Mouse (Mus musculus) kidney, embryonic 15.5 days (tissue): ENCODE measurements at regions not wholly inside any gene's neighbourhood (a gene's known extent, or its start where the extent isn't known, plus 50 kb on each side); places are given as distances from the start of the nearest gene placed in this dataset.

Source experiments
- ATAC-seq: fragments of 200-750 bp; cut with Nextera tagmentation; replicated peaks from 2 replicates; pipeline ENCODE4 v1.8.0; 2017; ENCODE audit warnings: moderate TSS enrichment; ENCODE audit not compliant: low FRiP score
- H3K27ac ChIP-seq: fragments of 300-500 bp; sonication (generic); 2 replicates; pipeline ENCODE4 v1.5.1; 2015; ENCODE audit warnings: mild to moderate bottlenecking, inconsistent platforms
- H3K27me3 ChIP-seq: fragments of 300-500 bp; sonication (generic); 2 replicates; pipeline ENCODE4 v1.6.1; 2015; ENCODE audit warnings: inconsistent platforms
- H3K36me3 ChIP-seq: fragments of 300-500 bp; sonication (generic); 2 replicates; pipeline ENCODE4 v1.6.1; 2015; ENCODE audit warnings: inconsistent platforms
- H3K4me1 ChIP-seq: fragments of 300-500 bp; sonication (generic); 2 replicates; pipeline ENCODE4 v1.6.1; 2015; ENCODE audit warnings: inconsistent platforms
- H3K4me2 ChIP-seq: fragments of 300-500 bp; sonication (generic); 2 replicates; pipeline ENCODE4 v1.6.1; 2015; ENCODE audit warnings: moderate library complexity, mild to moderate bottlenecking, inconsistent platforms
- H3K4me3 ChIP-seq: fragments of 300-500 bp; sonication (generic); replicated peaks from 2 replicates; pipeline ENCODE4 v1.5.1; 2015; ENCODE audit warnings: mild to moderate bottlenecking, inconsistent platforms
- H3K9ac ChIP-seq: fragments of 300-500 bp; sonication (generic); 2 replicates; pipeline ENCODE4 v1.6.1; 2015; ENCODE audit warnings: mild to moderate bottlenecking, inconsistent platforms
- H3K9me3 ChIP-seq: fragments of 300-500 bp; sonication (generic); replicated peaks from 2 replicates; pipeline ENCODE4 v1.6.1; 2016; ENCODE audit warnings: inconsistent platforms
- WGBS: fragments of 180-500 bp; shearing (Covaris S2); methylation state at CpG from one replicate; pipeline ENCODE4 v1.1.7; 2015; ENCODE audit warnings: mixed read lengths; 5-methylcytosine and 5-hydroxymethylcytosine counted together

GRCm38 (mm10) chr5:45065917-45066699 lies 266.6 kb upstream of the Ldb2 start:
- no peaks in the 10 kb centered on the region for H3K4me1 ChIP-seq
- no peaks in the 10 kb centered on the region for H3K27me3 ChIP-seq
- H3K4me3 ChIP-seq, result no peak overlapping the region
- 75% methylated on average over 8 of the region's 8 CpGs for WGBS
- no peak overlapping the region for H3K27ac ChIP-seq
- no peaks in the 10 kb centered on the region for H3K9me3 ChIP-seq
- H3K9ac ChIP-seq, result no peak overlapping the region
- no peak overlapping the region for H3K4me2 ChIP-seq
- no peak for ATAC-seq
- H3K36me3 ChIP-seq, result no peaks in the 10 kb centered on the region

GRCm38 (mm10) chr5:45062567-45062966 lies 263.1 kb upstream of the Ldb2 start:
- Histone ChIP-seq H3K4me2 (no peak overlapping the region), H3K27me3 (no peaks in the 10 kb centered on the region), H3K4me1 (no peaks in the 10 kb centered on the region), H3K9me3 (no peaks in the 10 kb centered on the region), H3K36me3 (no peaks in the 10 kb centered on the region), H3K4me3 (no peak overlapping the region), H3K27ac (no peak overlapping the region), H3K9ac (no peak overlapping the region)
- no peak for ATAC-seq
- 61% methylated on average over 2 of the region's 2 CpGs for WGBS

GRCm38 (mm10) chr5:45055276-45055959 lies 255.9 kb upstream of the Ldb2 start:
- no peaks in the 10 kb centered on the region for H3K27me3 ChIP-seq
- WGBS, result 86% methylated on average over 4 of the region's 4 CpGs
- H3K27ac ChIP-seq, result no peak overlapping the region
- no peaks in the 10 kb centered on the region for H3K9me3 ChIP-seq
- no peaks in the 10 kb centered on the region for H3K4me1 ChIP-seq
- ATAC-seq, result no peak
- H3K4me3 ChIP-seq, result no peak overlapping the region
- H3K4me2 ChIP-seq, result no peak overlapping the region
- H3K36me3 ChIP-seq, result no peaks in the 10 kb centered on the region
- H3K9ac ChIP-seq, result no peak overlapping the region

- H3K27me3 ChIP-seq, result no peaks in the 10 kb centered on the region
- no peaks in the 10 kb centered on the region for H3K36me3 ChIP-seq
- no peak overlapping the region for H3K4me3 ChIP-seq
- no peaks in the 10 kb centered on the region for H3K4me1 ChIP-seq
- no peak overlapping the region for H3K4me2 ChIP-seq
- ATAC-seq, result peak; percentile 52; the same call in 1 of the 2 replicates
- H3K9me3 ChIP-seq, result no peaks in the 10 kb centered on the region
- H3K27ac ChIP-seq, result no peak overlapping the region
- no peak overlapping the region for H3K9ac ChIP-seq
These were observed 249.9 kb upstream of the Ldb2 start for GRCm38 (mm10) chr5:45049410-45049809.

- Histone ChIP-seq H3K36me3 (no peaks in the 10 kb centered on the region), H3K27me3 (no peaks in the 10 kb centered on the region), H3K4me2 (no peak overlapping the region), H3K4me3 (no peak overlapping the region), H3K9ac (no peak overlapping the region), H3K27ac (no peak overlapping the region), H3K4me1 (no peaks in the 10 kb centered on the region), H3K9me3 (no peaks in the 10 kb centered on the region)
- WGBS, result 67% methylated on average over 2 of the region's 2 CpGs
- no peak for ATAC-seq
These were observed 243.4 kb upstream of the Ldb2 start for GRCm38 (mm10) chr5:45042914-45043313.

- no peak overlapping the region for H3K4me2 ChIP-seq
- no peaks in the 10 kb centered on the region for H3K4me1 ChIP-seq
- no peak overlapping the region for H3K9ac ChIP-seq
- H3K9me3 ChIP-seq, result no peaks in the 10 kb centered on the region
- H3K36me3 ChIP-seq, result no peaks in the 10 kb centered on the region
- no peak for ATAC-seq
- H3K27ac ChIP-seq, result no peak overlapping the region
- 35% methylated on average over 1 of the region's 1 CpGs for WGBS
- no peaks in the 10 kb centered on the region for H3K27me3 ChIP-seq
- no peak overlapping the region for H3K4me3 ChIP-seq
These were observed 236.9 kb upstream of the Ldb2 start for GRCm38 (mm10) chr5:45036430-45036829.

- no peak overlapping the region for H3K4me2 ChIP-seq
- no peaks in the 10 kb centered on the region for H3K4me1 ChIP-seq
- H3K27ac ChIP-seq, result no peak overlapping the region
- H3K36me3 ChIP-seq, result no peaks in the 10 kb centered on the region
- no peaks in the 10 kb centered on the region for H3K9me3 ChIP-seq
- H3K27me3 ChIP-seq, result no peaks in the 10 kb centered on the region
- H3K9ac ChIP-seq, result no peak overlapping the region
- 83% methylated on average over 1 of the region's 1 CpGs for WGBS
- no peak overlapping the region for H3K4me3 ChIP-seq
- no peak for ATAC-seq
These were observed 233.7 kb upstream of the Ldb2 start for GRCm38 (mm10) chr5:45033146-45033545.

GRCm38 (mm10) chr5:45027876-45028275 lies 228.4 kb upstream of the Ldb2 start:
- H3K27me3 ChIP-seq, result no peaks in the 10 kb centered on the region
- H3K36me3 ChIP-seq, result no peaks in the 10 kb centered on the region
- H3K9ac ChIP-seq, result no peak overlapping the region
- no peak overlapping the region for H3K27ac ChIP-seq
- 43% methylated on average over 3 of the region's 3 CpGs for WGBS
- H3K9me3 ChIP-seq, result no peaks in the 10 kb centered on the region
- no peaks in the 10 kb centered on the region for H3K4me1 ChIP-seq
- no peak overlapping the region for H3K4me3 ChIP-seq
- ATAC-seq, result no peak
- no peak overlapping the region for H3K4me2 ChIP-seq

GRCm38 (mm10) chr5:45025383-45025782 lies 225.9 kb upstream of the Ldb2 start:
- H3K4me3 ChIP-seq, result no peak overlapping the region

GRCm38 (mm10) chr5:45007930-45008329 lies 208.4 kb upstream of the Ldb2 start:
- no peak overlapping the region for H3K4me3 ChIP-seq
- no peaks in the 10 kb centered on the region for H3K27me3 ChIP-seq
- no peaks in the 10 kb centered on the region for H3K36me3 ChIP-seq
- no peak overlapping the region for H3K27ac ChIP-seq
- no peak for ATAC-seq
- no peaks in the 10 kb centered on the region for H3K4me1 ChIP-seq
- no peaks in the 10 kb centered on the region for H3K9me3 ChIP-seq
- 69% methylated on average over 2 of the region's 2 CpGs for WGBS
- no peak overlapping the region for H3K4me2 ChIP-seq
- H3K9ac ChIP-seq, result no peak overlapping the region

More at GRCm38 (mm10) chr5:45025383-45025782, 225.9 kb upstream of the Ldb2 start:
- no peak overlapping the region for H3K27ac ChIP-seq
- no peaks in the 10 kb centered on the region for H3K27me3 ChIP-seq
- ATAC-seq, result no peak
- H3K4me2 ChIP-seq, result no peak overlapping the region
- no peak overlapping the region for H3K9ac ChIP-seq
- 95% methylated on average over 2 of the region's 2 CpGs for WGBS
- H3K36me3 ChIP-seq, result no peaks in the 10 kb centered on the region
- H3K4me1 ChIP-seq, result no peaks in the 10 kb centered on the region
- H3K9me3 ChIP-seq, result no peaks in the 10 kb centered on the region

- H3K4me2 ChIP-seq, result no peak overlapping the region
- H3K4me3 ChIP-seq, result no peak overlapping the region
- H3K27ac ChIP-seq, result no peak overlapping the region
- no peaks in the 10 kb centered on the region for H3K9me3 ChIP-seq
- no peaks in the 10 kb centered on the region for H3K4me1 ChIP-seq
- H3K27me3 ChIP-seq, result no peaks in the 10 kb centered on the region
- H3K9ac ChIP-seq, result no peak overlapping the region
- no peak for ATAC-seq
- no peaks in the 10 kb centered on the region for H3K36me3 ChIP-seq
These were observed 201.5 kb upstream of the Ldb2 start for GRCm38 (mm10) chr5:45000996-45001395.

- no peak for ATAC-seq
- Histone ChIP-seq H3K9me3 (no peaks in the 10 kb centered on the region), H3K27ac (no peak overlapping the region), H3K4me2 (no peak overlapping the region), H3K4me1 (no peaks in the 10 kb centered on the region), H3K27me3 (no peaks in the 10 kb centered on the region), H3K4me3 (no peak overlapping the region), H3K9ac (no peak overlapping the region), H3K36me3 (no peaks in the 10 kb centered on the region)
- WGBS, result 66% methylated on average over 3 of the region's 3 CpGs
These were observed 199.6 kb upstream of the Ldb2 start for GRCm38 (mm10) chr5:44999032-44999431.
